Mouse (Mus musculus): Measurements from ENCODE around the gene Tcap. TPM values are rescaled to one million over a fixed set of nuclear protein-coding genes. Genes with fewer than 3 reads are reported as not detected.
A peak's percentile ranks its signal among the peaks of the same experiment; 100 is the strongest.

The Tcap gene
- 0.31 and 1.7 TPM in 2 replicates for polyA plus RNA-seq (2016; fragmentation: Nextera tagmentation; extraction: Ambion mirVana)

DNA sequence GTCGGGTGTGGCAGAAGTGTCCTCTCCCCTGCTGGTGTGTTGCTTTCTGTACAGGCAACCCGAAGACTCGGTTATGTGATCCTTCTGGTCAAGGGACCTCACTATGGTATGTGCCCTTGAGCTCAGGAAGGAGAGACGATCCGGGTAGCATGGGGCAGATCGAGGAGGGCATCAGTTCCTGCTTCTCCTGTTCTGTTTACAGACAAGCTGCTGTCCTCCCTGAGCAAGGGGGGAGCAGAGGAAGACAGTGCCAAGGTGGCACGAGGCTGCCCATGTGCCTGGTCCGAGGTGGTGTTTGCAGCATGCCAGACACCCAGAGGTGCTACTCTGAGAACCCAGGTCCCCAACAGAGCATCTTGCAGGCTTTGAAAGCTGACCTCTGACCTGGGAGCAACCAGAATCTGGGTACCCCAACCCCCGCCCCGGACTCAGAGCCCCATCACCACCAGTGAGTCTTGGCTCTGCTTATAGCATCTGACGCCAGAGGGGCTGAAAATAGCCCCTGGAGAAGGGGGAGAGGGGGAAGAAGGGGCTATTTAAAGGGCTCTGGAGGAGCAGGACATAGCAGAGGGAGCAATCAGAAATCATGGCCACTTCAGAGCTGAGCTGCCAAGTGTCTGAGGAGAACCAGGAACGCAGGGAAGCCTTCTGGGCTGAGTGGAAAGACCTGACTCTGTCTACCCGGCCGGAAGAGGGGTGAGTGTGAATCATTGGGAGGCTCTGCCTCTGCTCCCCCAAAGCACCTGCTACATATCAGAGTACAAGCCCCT, at the start of gene Tcap:
TSS of gene Tcap (plus strand) at position 551 of the 770 bp plus-strand sequence.
- Histone ChIP-seq H3K27ac (0 out of 2 replicates have a peak within 1 kb of the TSS, but pooled peaks have one; percentile 23), H3K9ac (no peak within 1 kb of the TSS; the same call in 1 of the 2 replicates), H3K4me2 (replicated peaks) (no peak within 1 kb of the TSS), H3K4me1 (0 out of 2 replicates have a peak, but pooled peaks cover 11% of the 10 kb centered on the region), H3K9me3 (replicated peaks) (no peaks in the 10 kb centered on the region), H3K4me3 (no peak within 1 kb of the TSS), H3K27me3 (peaks cover 50% of the 10 kb centered on the region), H3K36me3 (peaks cover 26% of the 10 kb centered on the region)
- ATAC-seq (ENCODE audit: low FRiP score), result no peak
- 65% methylated on average over 14 of the region's 14 CpGs for WGBS

GRCm38 (mm10) chr11:98333981-98334741, 49.5 kb upstream of the Tcap start:
- ATAC-seq (ENCODE audit: low FRiP score), result peak; percentile 58; the same call in 1 of the 2 replicates
- peak overlapping the region; percentile 22 for H3K4me3 ChIP-seq
- H3K4me2 ChIP-seq (replicated peaks), result peak overlapping the region; percentile 47
- 0 out of 2 replicates have a peak overlapping the region, but pooled peaks have one; percentile 15 for H3K9ac ChIP-seq
- no peak overlapping the region for H3K27ac ChIP-seq
- H3K27me3 ChIP-seq, result peaks cover 98% of the 10 kb centered on the region
- H3K36me3 ChIP-seq, result no peaks in the 10 kb centered on the region
- WGBS, result 3% methylated on average over 40 of the region's 41 CpGs
- H3K9me3 ChIP-seq (replicated peaks), result no peaks in the 10 kb centered on the region
- peaks cover 27% of the 10 kb centered on the region for H3K4me1 ChIP-seq

DNA sequence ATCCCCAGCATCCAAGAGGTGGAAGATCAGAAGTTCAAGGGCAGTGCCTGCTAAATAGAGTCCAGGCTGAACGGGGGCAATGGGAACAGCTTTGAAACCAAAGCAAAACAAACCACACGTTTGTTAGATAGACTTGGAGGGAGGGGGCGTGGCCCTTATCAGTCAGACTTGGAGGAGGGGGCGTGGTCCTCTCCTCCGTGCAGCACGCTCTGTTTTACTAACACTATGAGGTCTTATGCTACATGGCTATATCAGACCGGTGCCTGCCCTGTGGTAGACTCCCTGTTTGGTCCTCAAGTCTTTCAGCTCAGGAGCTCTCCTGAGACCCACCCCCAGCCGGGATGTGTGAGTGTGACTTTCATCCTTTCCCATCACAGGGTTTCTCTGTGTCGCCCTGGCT, 48.4 kb upstream of the Tcap start:
- no peak overlapping the region for H3K4me3 ChIP-seq
- H3K36me3 ChIP-seq, result no peaks in the 10 kb centered on the region
- H3K27me3 ChIP-seq, result peaks cover 98% of the 10 kb centered on the region
- no peak for ATAC-seq (ENCODE audit: low FRiP score)
- no peaks in the 10 kb centered on the region for H3K9me3 ChIP-seq (replicated peaks)
- no peak overlapping the region for H3K9ac ChIP-seq
- WGBS, result 11% methylated on average over 9 of the region's 9 CpGs
- no peak overlapping the region for H3K27ac ChIP-seq
- H3K4me2 ChIP-seq (replicated peaks), result no peak overlapping the region
- H3K4me1 ChIP-seq, result peaks cover 37% of the 10 kb centered on the region

DNA sequence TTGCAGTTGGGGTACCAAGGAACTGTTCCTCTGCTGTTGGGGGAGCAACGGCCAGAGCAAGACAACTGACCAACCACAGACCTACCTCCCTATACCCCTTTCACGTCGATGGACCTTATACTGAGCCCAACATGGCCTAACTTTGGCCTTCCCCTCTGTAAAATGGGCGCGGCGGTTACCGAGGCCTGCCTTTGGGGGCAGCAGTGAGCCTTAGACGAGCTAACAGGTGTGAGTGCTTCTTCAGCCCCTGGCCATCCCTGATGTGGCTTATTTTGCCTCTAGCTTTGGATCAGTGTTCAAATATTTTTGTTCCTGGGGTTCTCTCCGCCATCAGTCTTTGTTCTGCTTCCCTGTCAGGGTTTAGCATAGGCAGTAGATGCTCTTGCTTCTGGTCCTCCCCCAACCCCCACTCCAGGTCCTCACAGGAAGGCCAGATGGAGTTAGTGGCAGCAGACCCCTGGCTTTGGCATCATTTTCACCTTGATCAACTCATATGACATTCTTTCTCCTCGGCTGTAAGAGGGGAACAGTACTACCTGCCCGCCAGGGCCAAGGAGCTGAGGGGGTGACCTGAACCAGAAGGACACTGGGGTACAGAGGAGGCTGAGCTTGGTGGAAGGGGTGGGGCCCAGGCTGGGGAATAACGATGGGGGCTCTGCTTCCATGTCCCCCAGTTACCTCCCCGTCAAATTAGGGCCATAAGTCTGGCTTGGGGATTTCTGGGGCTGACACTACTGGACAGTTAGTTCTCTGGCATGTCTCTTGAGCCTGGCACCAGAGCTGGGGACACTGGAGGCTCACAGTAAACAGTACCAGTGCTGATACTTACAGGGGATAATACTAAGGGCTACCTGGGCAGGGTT, 47.1 kb upstream of the Tcap start:
- H3K4me1 ChIP-seq, result peaks cover 41% of the 10 kb centered on the region

GRCm38 (mm10) chr11:98338507-98338961, 45.1 kb upstream of the Tcap start:
- Histone ChIP-seq H3K9ac (peak overlapping the region; percentile 67), H3K27ac (peak overlapping the region; percentile 79), H3K27me3 (peaks cover 94% of the 10 kb centered on the region), H3K36me3 (no peaks in the 10 kb centered on the region), H3K4me2 (replicated peaks) (peak overlapping the region; percentile 90), H3K4me1 (peaks cover 48% of the 10 kb centered on the region), H3K4me3 (peak overlapping the region; percentile 47), H3K9me3 (replicated peaks) (no peaks in the 10 kb centered on the region)
- ATAC-seq (ENCODE audit: low FRiP score), result no peak
- 1% methylated on average over 46 of the region's 57 CpGs for WGBS

More for the DNA sequence above, 47.1 kb upstream of the Tcap start:
- no peak overlapping the region for H3K27ac ChIP-seq
- H3K4me2 ChIP-seq (replicated peaks), result no peak overlapping the region
- no peaks in the 10 kb centered on the region for H3K36me3 ChIP-seq
- no peak for ATAC-seq (ENCODE audit: low FRiP score)
- no peaks in the 10 kb centered on the region for H3K9me3 ChIP-seq (replicated peaks)
- H3K9ac ChIP-seq, result no peak overlapping the region
- 16% methylated on average over 13 of the region's 13 CpGs for WGBS
- no peak overlapping the region for H3K4me3 ChIP-seq
- peaks cover 96% of the 10 kb centered on the region for H3K27me3 ChIP-seq

DNA sequence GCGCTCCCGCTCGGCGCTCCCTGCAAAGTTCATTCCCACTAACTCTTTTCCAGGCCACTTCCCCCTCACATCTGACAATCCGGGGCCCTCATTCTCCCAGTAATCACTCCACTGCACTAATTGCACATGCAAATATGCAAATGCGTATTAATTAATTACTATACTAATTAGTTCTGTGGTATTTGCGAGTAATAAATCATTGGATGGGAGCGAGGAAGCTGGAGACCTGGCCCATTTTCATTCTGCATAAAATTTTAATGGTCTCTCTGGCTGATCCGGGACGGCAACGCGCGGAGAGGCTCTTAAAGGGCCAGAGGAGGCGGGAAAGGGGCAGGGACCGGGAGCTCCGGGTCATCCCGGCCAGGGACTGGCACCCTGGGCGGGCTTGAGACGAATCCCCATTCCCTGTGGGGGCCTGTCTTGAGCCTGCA, 44.5 kb upstream of the Tcap start:
- Histone ChIP-seq H3K9me3 (replicated peaks) (no peaks in the 10 kb centered on the region), H3K4me2 (replicated peaks) (peak overlapping the region; percentile 90), H3K36me3 (no peaks in the 10 kb centered on the region), H3K9ac (peak overlapping the region; percentile 67; the same call in 1 of the 2 replicates), H3K4me1 (peaks cover 42% of the 10 kb centered on the region), H3K27me3 (peaks cover 94% of the 10 kb centered on the region), H3K4me3 (peak overlapping the region; percentile 47), H3K27ac (peak overlapping the region; percentile 79)
- under 1% methylated on average over 19 of the region's 19 CpGs for WGBS
- ATAC-seq (ENCODE audit: low FRiP score), result 0 out of 2 replicates have a peak, but pooled peaks have one; percentile 11

GRCm38 (mm10) chr11:98339679-98340287, 43.8 kb upstream of the Tcap start:
- WGBS, result 4% methylated on average over 11 of the region's 11 CpGs
- H3K9ac ChIP-seq, result no peak overlapping the region
- no peaks in the 10 kb centered on the region for H3K9me3 ChIP-seq (replicated peaks)
- peak overlapping the region; percentile 47 for H3K4me3 ChIP-seq
- H3K27ac ChIP-seq, result peak overlapping the region; percentile 79; the same call in 1 of the 2 replicates
- ATAC-seq (ENCODE audit: low FRiP score), result peak; percentile 18
- no peaks in the 10 kb centered on the region for H3K36me3 ChIP-seq
- peak overlapping the region; percentile 90 for H3K4me2 ChIP-seq (replicated peaks)
- peaks cover 35% of the 10 kb centered on the region for H3K4me1 ChIP-seq
- H3K27me3 ChIP-seq, result peaks cover 91% of the 10 kb centered on the region

- H3K9ac ChIP-seq, result no peak overlapping the region
- 6% methylated on average over 4 of the region's 4 CpGs for WGBS
- peaks cover 35% of the 10 kb centered on the region for H3K4me1 ChIP-seq
- no peaks in the 10 kb centered on the region for H3K36me3 ChIP-seq
- ATAC-seq (ENCODE audit: low FRiP score), result no peak
- peaks cover 91% of the 10 kb centered on the region for H3K27me3 ChIP-seq
- no peaks in the 10 kb centered on the region for H3K9me3 ChIP-seq (replicated peaks)
- no peak overlapping the region for H3K27ac ChIP-seq
- H3K4me2 ChIP-seq (replicated peaks), result no peak overlapping the region
- no peak overlapping the region for H3K4me3 ChIP-seq
These were observed 43.0 kb upstream of the Tcap start for GRCm38 (mm10) chr11:98340597-98340996.

- ATAC-seq (ENCODE audit: low FRiP score), result no peak
- H3K9me3 ChIP-seq (replicated peaks), result no peaks in the 10 kb centered on the region
- H3K27me3 ChIP-seq, result peaks cover 91% of the 10 kb centered on the region
- H3K27ac ChIP-seq, result no peak overlapping the region
- WGBS, result 58% methylated on average over 4 of the region's 4 CpGs
- H3K4me2 ChIP-seq (replicated peaks), result no peak overlapping the region
- no peak overlapping the region for H3K9ac ChIP-seq
- H3K4me1 ChIP-seq, result peaks cover 35% of the 10 kb centered on the region
- no peak overlapping the region for H3K4me3 ChIP-seq
- no peaks in the 10 kb centered on the region for H3K36me3 ChIP-seq
These were observed 42.4 kb upstream of the Tcap start for GRCm38 (mm10) chr11:98341174-98341573.

- Histone ChIP-seq H3K27me3 (peaks cover 91% of the 10 kb centered on the region), H3K9me3 (replicated peaks) (no peaks in the 10 kb centered on the region), H3K9ac (peak overlapping the region; percentile 5; the same call in 1 of the 2 replicates), H3K27ac (peak overlapping the region; percentile 23; the same call in 1 of the 2 replicates), H3K4me3 (peak overlapping the region; percentile 6), H3K4me1 (peaks cover 35% of the 10 kb centered on the region), H3K36me3 (no peaks in the 10 kb centered on the region), H3K4me2 (replicated peaks) (peak overlapping the region; percentile 48)
- peak; percentile 30; the same call in 1 of the 2 replicates for ATAC-seq (ENCODE audit: low FRiP score)
- WGBS, result 2% methylated on average over 29 of the region's 29 CpGs
These were observed 41.3 kb upstream of the Tcap start for GRCm38 (mm10) chr11:98342000-98342945.
